Comparison of ENCODE assay signal across 8 mouse cellular contexts in the genomic region with DNA sequence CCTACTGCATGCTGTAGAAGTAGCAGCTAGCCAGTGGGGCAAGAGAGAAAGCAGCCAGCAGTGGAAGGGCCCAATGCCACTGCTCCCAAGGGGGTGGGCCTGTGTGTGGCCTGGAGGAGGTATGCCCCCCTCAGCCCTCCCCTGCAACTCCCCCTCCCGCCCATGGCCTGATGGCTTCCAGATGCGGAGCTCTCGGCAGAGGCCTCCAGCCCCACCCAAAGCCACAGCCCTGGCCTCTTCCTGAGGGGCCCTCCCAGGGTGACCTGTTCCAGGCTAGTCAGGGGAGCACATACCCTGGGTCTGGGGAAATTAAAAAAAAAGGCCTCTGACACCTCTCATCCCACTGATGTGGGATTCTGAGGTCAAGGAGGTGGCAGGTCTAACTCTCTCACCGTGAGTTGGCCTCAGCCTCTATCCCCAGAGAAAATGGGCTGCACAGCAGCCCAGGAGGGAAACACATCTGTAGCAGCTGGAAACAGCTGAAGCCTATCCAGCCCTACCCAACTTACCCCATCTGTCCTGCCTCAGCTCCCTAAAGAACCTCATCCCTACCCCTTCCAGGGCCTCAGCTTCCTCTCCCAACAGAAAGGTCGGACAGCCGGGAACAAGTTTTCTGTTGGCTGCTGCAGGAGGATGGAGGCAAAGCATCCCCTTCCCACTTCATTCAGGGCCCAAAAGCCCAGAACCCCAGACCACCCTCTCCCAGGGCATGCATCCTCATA. TPM values are rescaled to one million over a fixed set of nuclear protein-coding genes. Genes with fewer than 3 reads are reported as not detected.
DNase-seq lines count a peak whose midpoint lies in the region; ATAC-seq and TF ChIP-seq lines count a peak whose summit lies in the region.

No protein-coding gene starts in this region.

- H3K9ac ChIP-seq in ES-E14 (ENCODE audit: insufficient read depth, low read depth, low read length, poor library complexity, severe bottlenecking) = peak overlapping the region; percentile 11; the same call in 1 of the 2 replicates
- H3K9ac ChIP-seq in stomach, embryonic 16.5 days (ENCODE audit: low read length) = peak overlapping the region; percentile 55

- DNase-seq in heart, adult 11 months = peak; percentile 97
- no peak for DNase-seq in heart, adult 8-10 months (ENCODE audit: low spot score)
- no peak for DNase-seq in ES-E14 (ENCODE audit: low read depth, low spot score)
- DNase-seq in gastrocnemius, postnatal 36 days = peak; percentile 40 to 48
- peak; percentile 90 for DNase-seq in limb, embryonic 10.5 days (ENCODE audit: low spot score)
- no peak for DNase-seq in layer of hippocampus, adult 11-12 months (ENCODE audit: low spot score)

- no peaks in the 10 kb centered on the region for H3K9me3 ChIP-seq in ES-E14 (ENCODE audit: control insufficient read depth, insufficient read depth, low read depth, low read length)
- H3K9me3 ChIP-seq in limb, embryonic 10.5 days (replicated peaks) = no peaks in the 10 kb centered on the region
- H3K9me3 ChIP-seq in stomach, embryonic 16.5 days (replicated peaks; ENCODE audit: control insufficient read depth, low read length) = no peaks in the 10 kb centered on the region

- H3K27me3 ChIP-seq in limb, embryonic 10.5 days (ENCODE audit: low read depth, poor library complexity, severe bottlenecking) = no peaks in the 10 kb centered on the region
- H3K27me3 ChIP-seq in stomach, embryonic 16.5 days (ENCODE audit: control insufficient read depth, insufficient read depth, low read length) = no peaks in the 10 kb centered on the region

- in situ Hi-C loops in ES-E14 (cut with MboI; ENCODE audit: low sequenced_read_pairs in 2 of 2, unreplicated experiment in 2 of 2) = no loop called here

- H3K4me1 ChIP-seq in ES-E14 (ENCODE audit: control insufficient read depth in 2 of 2, insufficient read depth in 2 of 2, low read length in 2 of 2, poor library complexity in 1 of 2) = peaks cover 0 to 26% of the 10 kb centered on the region in 2 experiments; a peak in 2 of 4 replicates
- peaks cover 58% of the 10 kb centered on the region for H3K4me1 ChIP-seq in limb, embryonic 10.5 days
- H3K4me1 ChIP-seq in stomach, embryonic 16.5 days (ENCODE audit: control insufficient read depth, insufficient read depth, low read length) = peaks cover 48% of the 10 kb centered on the region

- intact Hi-C loops in gastrocnemius, postnatal 36 days (cut with DNase I) = no loop called here

- H3K4me3 ChIP-seq in ES-E14 (ENCODE audit: insufficient read depth in 1 of 2, low read depth in 1 of 2, low read length in 2 of 2, poor library complexity in 1 of 2, severe bottlenecking in 1 of 2) = no peak overlapping the region
- peak overlapping the region; percentile 35 for H3K4me3 ChIP-seq in limb, embryonic 10.5 days
- H3K4me3 ChIP-seq in stomach, embryonic 16.5 days (replicated peaks; ENCODE audit: low read length) = 0 out of 2 replicates have a peak overlapping the region, but pooled peaks have one; percentile 5

- 11% methylated on average over 6 of the region's 6 CpGs for WGBS in limb, embryonic 10.5 days
- WGBS in stomach, embryonic 16.5 days = 13% methylated on average over 6 of the region's 6 CpGs

- H3K4me2 ChIP-seq in stomach, embryonic 16.5 days (ENCODE audit: low read depth, low read length) = peak overlapping the region; percentile 33

- peaks cover 30% of the 10 kb centered on the region for H3K36me3 ChIP-seq in ES-E14 (ENCODE audit: control insufficient read depth, insufficient read depth, low read length, poor library complexity, severe bottlenecking)
- H3K36me3 ChIP-seq in limb, embryonic 10.5 days = peaks cover 57% of the 10 kb centered on the region
- H3K36me3 ChIP-seq in stomach, embryonic 16.5 days (ENCODE audit: control insufficient read depth, insufficient read depth, low read length) = no peaks in the 10 kb centered on the region; the same call in 1 of the 2 replicates

- peak; percentile 68 for ATAC-seq in stomach, embryonic 16.5 days (ENCODE audit: insufficient read depth, low FRiP score)
- no peak for ATAC-seq in cerebellum, adult (ENCODE audit: insufficient number of reproducible peaks, low FRiP score, low TSS enrichment)

- H3K27ac ChIP-seq in ES-E14 (ENCODE audit: insufficient read depth, low read depth, low read length, poor library complexity, severe bottlenecking) = no peak overlapping the region
- H3K27ac ChIP-seq in limb, embryonic 10.5 days = peak overlapping the region; percentile 89
- peak overlapping the region; percentile 93 for H3K27ac ChIP-seq in stomach, embryonic 16.5 days (ENCODE audit: low read length)

TF ChIP-seq in ES-E14, 5 proteins besides CTCF, POLR2A, EP300 and RAD21:
- TF ChIP-seq HCFC1 (IDR thresholded peaks at IDR 0.05; ENCODE audit: borderline replicate concordance, insufficient read depth, low read length) = no peak
- TF ChIP-seq ZNF384 (IDR thresholded peaks at IDR 0.05; ENCODE audit: low read depth, low read length) = no peak

RNA-seq across cellular contexts. Expression of gene Tfap4, which starts 6.7 kb away (rescaled TPM):
- total RNA-seq in heart, adult 8-10 months (2022) = 1 to 10 TPM; 2.8 to 6.2 (median 3.6) TPM
- total RNA-seq in ES-E14 (2012; rRNA removed) = 15.4 and 19.0 TPM in 2 replicates
- 1 to 10 TPM; 2.6 to 4.1 TPM for total RNA-seq in gastrocnemius, postnatal 36 days (2021)
- 41.4 and 48.5 TPM in 2 replicates for polyA plus RNA-seq in limb, embryonic 10.5 days (2016; fragmentation: Nextera tagmentation; extraction: Ambion mirVana)
- 16.1 and 17.0 TPM in 2 replicates for polyA plus RNA-seq in stomach, embryonic 16.5 days (2015; fragmentation: Nextera tagmentation; extraction: Ambion mirVana)

RNA-seq across cellular contexts. Expression of gene Srl, which starts 11.4 kb away (rescaled TPM):
- 100 to 1,000 TPM; 705 to 904 (median 868) TPM for total RNA-seq in heart, adult 8-10 months (2022)
- total RNA-seq in ES-E14 (2012; rRNA removed) = 24.0 and 28.0 TPM in 2 replicates
- 1,000 to 10,000 TPM; 1,182 to 1,390 TPM for total RNA-seq in gastrocnemius, postnatal 36 days (2021)
- polyA plus RNA-seq in limb, embryonic 10.5 days (2016; fragmentation: Nextera tagmentation; extraction: Ambion mirVana) = 29.4 and 34.3 TPM in 2 replicates
- polyA plus RNA-seq in stomach, embryonic 16.5 days (2015; fragmentation: Nextera tagmentation; extraction: Ambion mirVana) = 10.0 and 28.6 TPM in 2 replicates

RNA-seq across cellular contexts. Expression of gene Glis2, which starts 41.5 kb away (rescaled TPM):
- total RNA-seq in heart, adult 8-10 months (2022) = 10 to 100 TPM in 2 of 4 experiments, 1 to 10 TPM in 2; 7.3 to 13.5 (median 9.5) TPM
- 18.2 and 19.6 TPM in 2 replicates for total RNA-seq in ES-E14 (2012; rRNA removed)
- total RNA-seq in gastrocnemius, postnatal 36 days (2021) = 1 to 10 TPM; 5.9 to 7.0 TPM
- polyA plus RNA-seq in limb, embryonic 10.5 days (2016; fragmentation: Nextera tagmentation; extraction: Ambion mirVana) = 27.0 and 30.7 TPM in 2 replicates
- polyA plus RNA-seq in stomach, embryonic 16.5 days (2015; fragmentation: Nextera tagmentation; extraction: Ambion mirVana) = 18.7 and 21.7 TPM in 2 replicates

Comparison
In these comparisons a context has a peak if more than half of its experiments do, and no peak if none do; other contexts are left out.
1. DNase-seq: peak in heart, adult 11 months (single experiment), gastrocnemius, postnatal 36 days (2 of 2) and limb, embryonic 10.5 days (single experiment); none in heart, adult 8-10 months (single experiment), ES-E14 (single experiment) and layer of hippocampus, adult 11-12 months (single experiment).
2. H3K4me3 ChIP-seq: peak in limb, embryonic 10.5 days (single experiment) and stomach, embryonic 16.5 days (single experiment); none in ES-E14 (0 of 2).
3. RNA of gene Srl, which starts 11.4 kb away (total RNA-seq): 1,182 to 1,390 TPM in gastrocnemius, postnatal 36 days and 705 to 904 TPM in heart, adult 8-10 months; 24.0 to 28.0 TPM in ES-E14; every median in the first group is over 10 times any median in the second.